Mouse (Mus musculus): Measurements from ENCODE around the gene Hsd17b6.
"Not testable (repeated sequence)": the region's sequence is repeated elsewhere in the genome, so short reads cannot be mapped to it uniquely, and the experiment has no call there.

Hsd17b6 gene

GRCm38 (mm10) chr10:128007446-128007845 is at the start of gene Hsd17b6:
Gene Hsd17b6 (minus strand): TSS chr10:128007611.
- DNase-seq (ENCODE audit: low read depth): no peak

GRCm38 (mm10) chr10:128053001-128053400 is 45.6 kb upstream of the Hsd17b6 start:
- DNase-seq (ENCODE audit: low read depth): no peak

GRCm38 (mm10) chr10:128052136-128052535 is 44.7 kb upstream of the Hsd17b6 start:
- not testable (repeated sequence) for DNase-seq (ENCODE audit: low read depth)

GRCm38 (mm10) chr10:128051589-128051988 is 44.2 kb upstream of the Hsd17b6 start:
- DNase-seq (ENCODE audit: low read depth): no peak

GRCm38 (mm10) chr10:128050355-128050754 is 42.9 kb upstream of the Hsd17b6 start:
- DNase-seq (ENCODE audit: low read depth): no peak

- DNase-seq (ENCODE audit: low read depth): no peak
These were observed 42.3 kb upstream of the Hsd17b6 start for GRCm38 (mm10) chr10:128049741-128050140.

GRCm38 (mm10) chr10:128048157-128048556 is 40.7 kb upstream of the Hsd17b6 start:
- no peak for DNase-seq (ENCODE audit: low read depth)

GRCm38 (mm10) chr10:128043041-128043835 is 35.8 kb upstream of the Hsd17b6 start:
- DNase-seq (ENCODE audit: low read depth): no peak

- no peak for DNase-seq (ENCODE audit: low read depth)
These were observed 35.1 kb upstream of the Hsd17b6 start for GRCm38 (mm10) chr10:128042466-128042865.

- DNase-seq (ENCODE audit: low read depth): no peak
These were observed 34.2 kb upstream of the Hsd17b6 start for GRCm38 (mm10) chr10:128041636-128042035.

- DNase-seq (ENCODE audit: low read depth): no peak
These were observed 32.9 kb upstream of the Hsd17b6 start for GRCm38 (mm10) chr10:128040293-128040692.

GRCm38 (mm10) chr10:128039858-128040257 is 32.4 kb upstream of the Hsd17b6 start:
- no peak for DNase-seq (ENCODE audit: low read depth)

GRCm38 (mm10) chr10:128039167-128039566 is 31.8 kb upstream of the Hsd17b6 start:
- DNase-seq (ENCODE audit: low read depth): no peak

GRCm38 (mm10) chr10:128037921-128038320 is 30.5 kb upstream of the Hsd17b6 start:
- no peak for DNase-seq (ENCODE audit: low read depth)

- DNase-seq (ENCODE audit: low read depth): no peak
These were observed 29.5 kb upstream of the Hsd17b6 start for GRCm38 (mm10) chr10:128036746-128037425.

- no peak for DNase-seq (ENCODE audit: low read depth)
These were observed 23.4 kb upstream of the Hsd17b6 start for GRCm38 (mm10) chr10:128030860-128031259.

GRCm38 (mm10) chr10:128029931-128030330 is 22.5 kb upstream of the Hsd17b6 start:
- DNase-seq (ENCODE audit: low read depth): no peak

GRCm38 (mm10) chr10:128023496-128023895 is 16.1 kb upstream of the Hsd17b6 start:
- no peak for DNase-seq (ENCODE audit: low read depth)

GRCm38 (mm10) chr10:128022196-128022595 is 14.8 kb upstream of the Hsd17b6 start:
- DNase-seq (ENCODE audit: low read depth): no peak

- peak; percentile 81 for DNase-seq (ENCODE audit: low read depth)
These were observed 7.9 kb upstream of the Hsd17b6 start, which contains the start of gene Prim1 for GRCm38 (mm10) chr10:128015068-128015934. Gene Prim1 (plus strand): TSS chr10:128015168.

GRCm38 (mm10) chr10:128009735-128010134 is 2.3 kb upstream of the Hsd17b6 start:
- no peak for DNase-seq (ENCODE audit: low read depth)

- peak; percentile 80 for DNase-seq (ENCODE audit: low read depth)
These were observed 937 bp upstream of the Hsd17b6 start for GRCm38 (mm10) chr10:128008207-128008889.
